Mouse (Mus musculus) lung, postnatal 4 days (tissue): ENCODE measurements around the gene Efna4.

Source experiments
- DNase-seq, 2 experiments: peaks; one replicate each; pipeline ENCODE4 v3.0.0; 2021

Gene Efna4

GRCm38 (mm10) chr3:89337721-89338578 lies at the start of gene Efna4:
Gene Efna4, minus strand, starts transcription at chr3:89338028.
- peak; percentile 70 to 78 for DNase-seq

- DNase-seq: peak; percentile 24 to 45
These were observed 48.9 kb upstream of the Efna4 start for GRCm38 (mm10) chr3:89386438-89387420.

GRCm38 (mm10) chr3:89385451-89385850 lies 47.6 kb upstream of the Efna4 start:
- peak in 1 of 2 experiments; percentile 36 for DNase-seq

GRCm38 (mm10) chr3:89384331-89385076 lies 46.7 kb upstream of the Efna4 start:
- no peak for DNase-seq

GRCm38 (mm10) chr3:89383651-89384255 lies 45.9 kb upstream of the Efna4 start:
- DNase-seq: no peak

GRCm38 (mm10) chr3:89382950-89383349 lies 45.1 kb upstream of the Efna4 start:
- DNase-seq: no peak

- DNase-seq: no peak
These were observed 44.4 kb upstream of the Efna4 start for GRCm38 (mm10) chr3:89382033-89382882.

- no peak for DNase-seq
These were observed 43.4 kb upstream of the Efna4 start for GRCm38 (mm10) chr3:89381233-89381632.

GRCm38 (mm10) chr3:89380711-89381110 lies 42.9 kb upstream of the Efna4 start:
- no peak for DNase-seq

GRCm38 (mm10) chr3:89380291-89380690 lies 42.5 kb upstream of the Efna4 start:
- no peak for DNase-seq

- no peak for DNase-seq
These were observed 41.7 kb upstream of the Efna4 start for GRCm38 (mm10) chr3:89379388-89380131.

GRCm38 (mm10) chr3:89378394-89379067 lies 40.7 kb upstream of the Efna4 start:
- DNase-seq: peak; percentile 85 to 88

GRCm38 (mm10) chr3:89377831-89378230 lies 40.0 kb upstream of the Efna4 start:
- no peak for DNase-seq

- no peak for DNase-seq
These were observed 35.9 kb upstream of the Efna4 start for GRCm38 (mm10) chr3:89373581-89374231.

GRCm38 (mm10) chr3:89367338-89367737 lies 29.5 kb upstream of the Efna4 start:
- no peak for DNase-seq

GRCm38 (mm10) chr3:89365486-89366414 lies 27.9 kb upstream of the Efna4 start:
- DNase-seq: no peak

- DNase-seq: no peak
These were observed 27.3 kb upstream of the Efna4 start, which contains the start of gene Dcst1 for GRCm38 (mm10) chr3:89365153-89365485. Gene Dcst1, minus strand, starts transcription at chr3:89365253.

- no peak for DNase-seq
These were observed 26.8 kb upstream of the Efna4 start for GRCm38 (mm10) chr3:89364631-89365030.
